Mouse (Mus musculus) heart, embryonic 11.5 days (tissue): ENCODE data around the gene Nucb1. TPM values are rescaled to one million over a fixed set of nuclear protein-coding genes. Genes with fewer than 3 reads are reported as not detected.

Experiments
- ATAC-seq: fragments of 200-750 bp; cut with Nextera tagmentation; replicated peaks from 2 replicates; pipeline ENCODE4 v1.8.0; 2017; ENCODE audit warnings: moderate library complexity; ENCODE audit not compliant: insufficient number of reproducible peaks, low FRiP score, low TSS enrichment
- H3K27ac ChIP-seq: fragments of 300-500 bp; sonication (generic); 2 replicates; pipeline ENCODE4 v1.5.1; 2014; ENCODE audit warnings: mild to moderate bottlenecking, low read depth, low read length
- H3K27me3 ChIP-seq: fragments of 300-500 bp; sonication (generic); 2 replicates; pipeline ENCODE4 v1.6.1; 2014; ENCODE audit warnings: mild to moderate bottlenecking, low read length, mixed read lengths; ENCODE audit not compliant: control insufficient read depth, insufficient read depth
- H3K36me3 ChIP-seq: fragments of 300-500 bp; sonication (generic); 2 replicates; pipeline ENCODE4 v1.6.1; 2014; ENCODE audit warnings: mild to moderate bottlenecking, low read length, moderate library complexity, mixed read lengths; ENCODE audit not compliant: control insufficient read depth, insufficient read depth
- H3K4me1 ChIP-seq: fragments of 300-500 bp; sonication (generic); 2 replicates; pipeline ENCODE4 v1.6.1; 2014; ENCODE audit warnings: low read length; ENCODE audit not compliant: control insufficient read depth, insufficient read depth
- H3K4me2 ChIP-seq: fragments of 300-500 bp; sonication (generic); 2 replicates; pipeline ENCODE4 v1.6.1; 2014; ENCODE audit warnings: mild to moderate bottlenecking, moderate library complexity
- H3K4me3 ChIP-seq: fragments of 300-500 bp; sonication (generic); 2 replicates; pipeline ENCODE4 v1.5.1; 2014; ENCODE audit warnings: low read depth, low read length
- H3K9ac ChIP-seq: fragments of 300-500 bp; sonication (generic); 2 replicates; pipeline ENCODE4 v1.6.1; 2014; ENCODE audit warnings: mild to moderate bottlenecking, low read depth, low read length, moderate library complexity
- H3K9me3 ChIP-seq: fragments of 300-500 bp; sonication (generic); replicated peaks from 2 replicates; pipeline ENCODE4 v1.6.1; 2016; ENCODE audit warnings: low read length; ENCODE audit not compliant: control insufficient read depth
- WGBS: fragments of 180-500 bp; shearing (Covaris S2); extraction: QIAGEN DNeasy Blood & Tissue Kit; methylation state at CpG from one replicate; pipeline ENCODE4 v1.1.7; 2014; ENCODE audit not compliant: insufficient replicate concordance; 5-methylcytosine and 5-hydroxymethylcytosine counted together
- polyA plus RNA-seq: library from polyadenylated mRNA; unstranded; fragments of >200 nt; fragmentation: Nextera tagmentation; extraction: Ambion mirVana; gene quantifications from 2 replicates; pipeline ENCODE4 v1.2.1, GENCODE M21; 2014

The Nucb1 gene
- polyA plus RNA-seq, 1 experiment from 2014 or later = 165 TPM

DNA sequence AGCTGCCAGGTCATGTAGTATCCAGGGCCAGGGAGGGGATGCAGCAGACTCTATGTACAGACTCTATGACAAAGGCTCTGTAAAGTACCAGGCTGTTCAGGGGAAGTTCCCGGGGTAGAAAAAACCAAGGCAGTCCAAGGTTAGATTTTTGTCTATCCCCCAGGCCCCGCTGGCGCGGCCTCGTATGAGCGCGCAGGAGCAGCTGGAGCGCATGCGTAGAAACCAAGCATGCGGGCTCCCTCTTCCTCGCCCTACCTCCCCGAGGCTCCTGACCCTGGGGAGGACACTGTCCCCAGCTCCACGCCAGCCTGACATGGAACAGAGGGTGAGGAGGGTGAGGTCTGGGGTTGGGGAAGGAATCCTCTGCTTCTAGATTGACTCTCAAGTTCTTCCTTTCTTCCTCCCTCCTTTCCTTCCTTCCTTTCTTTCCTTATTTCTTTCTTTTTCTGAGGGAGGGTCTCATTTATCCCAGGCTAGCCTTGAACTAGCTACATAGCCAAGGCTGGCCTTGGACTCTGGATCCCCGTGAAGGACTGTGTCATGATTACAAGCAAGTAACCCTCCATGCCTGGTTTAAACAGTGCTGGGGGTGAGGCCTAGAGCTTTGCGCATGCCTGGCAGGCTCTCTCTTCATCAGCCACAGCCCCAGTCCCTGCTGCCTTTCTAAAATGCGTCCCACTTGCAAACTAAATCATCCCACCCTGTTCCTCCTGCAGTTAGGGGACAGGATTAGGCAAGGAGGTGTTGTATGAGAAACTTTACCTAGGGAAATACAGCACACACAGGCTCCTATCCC lies 39.6 kb upstream of the Nucb1 start:
- Histone ChIP-seq H3K4me1 (no peaks in the 10 kb centered on the region), H3K9me3 (no peaks in the 10 kb centered on the region), H3K4me2 (no peak overlapping the region), H3K4me3 (no peak overlapping the region), H3K9ac (no peak overlapping the region), H3K27ac (no peak overlapping the region), H3K36me3 (no peaks in the 10 kb centered on the region), H3K27me3 (no peaks in the 10 kb centered on the region)
- WGBS = 89% methylated on average over 16 of the region's 16 CpGs
- ATAC-seq = no peak

DNA sequence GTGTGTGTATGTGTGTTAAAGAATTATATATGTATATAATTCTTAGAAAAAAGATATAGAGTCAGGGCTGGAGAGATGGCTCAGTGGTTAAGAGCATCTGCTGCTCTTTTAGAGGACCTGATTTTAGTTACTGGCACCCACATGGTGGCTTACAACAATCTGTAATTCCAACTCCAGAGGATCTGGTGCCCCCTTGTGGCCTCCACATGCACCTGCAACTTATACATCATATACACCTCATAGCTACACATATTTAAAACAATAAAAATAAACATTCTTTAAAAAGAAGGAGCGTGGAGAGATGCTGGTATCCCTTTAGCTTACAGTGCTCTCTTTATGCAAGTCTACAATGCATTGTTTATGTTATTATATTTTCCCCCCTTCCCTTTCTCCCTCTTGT lies 34.3 kb upstream of the Nucb1 start:
- Histone ChIP-seq H3K27ac (no peak overlapping the region), H3K27me3 (no peaks in the 10 kb centered on the region), H3K36me3 (no peaks in the 10 kb centered on the region), H3K9ac (no peak overlapping the region), H3K4me2 (no peak overlapping the region), H3K4me3 (no peak overlapping the region), H3K4me1 (no peaks in the 10 kb centered on the region), H3K9me3 (no peaks in the 10 kb centered on the region)
- ATAC-seq = no peak
- 77% methylated on average over 1 of the region's 1 CpGs for WGBS

DNA sequence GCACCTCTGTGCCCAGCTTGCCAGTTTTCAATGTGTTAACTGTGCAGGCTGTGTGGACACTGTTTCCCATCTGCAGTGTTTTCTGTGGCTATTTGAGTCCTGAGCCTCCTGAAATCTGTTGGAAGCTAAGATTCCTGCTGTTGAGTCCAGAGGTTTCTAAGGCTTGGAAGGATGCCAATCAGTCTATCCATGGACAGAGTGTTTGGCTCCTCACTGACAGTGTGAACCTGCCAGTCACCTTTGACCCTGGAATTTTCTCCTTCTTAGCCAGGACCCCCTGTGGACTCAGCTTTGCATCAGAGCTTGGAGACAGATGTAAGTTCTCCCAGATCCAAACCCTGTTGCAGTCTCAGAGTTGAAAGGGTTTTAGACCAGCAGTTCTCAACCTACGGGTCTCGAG lies 30.0 kb upstream of the Nucb1 start:
- no peak overlapping the region for H3K9ac ChIP-seq
- no peak overlapping the region for H3K27ac ChIP-seq
- no peaks in the 10 kb centered on the region for H3K36me3 ChIP-seq
- H3K4me2 ChIP-seq = no peak overlapping the region
- peaks cover 4% of the 10 kb centered on the region for H3K4me1 ChIP-seq
- no peak overlapping the region for H3K4me3 ChIP-seq
- H3K9me3 ChIP-seq = no peaks in the 10 kb centered on the region
- 72% methylated on average over 2 of the region's 2 CpGs for WGBS
- no peak for ATAC-seq
- no peaks in the 10 kb centered on the region for H3K27me3 ChIP-seq

DNA sequence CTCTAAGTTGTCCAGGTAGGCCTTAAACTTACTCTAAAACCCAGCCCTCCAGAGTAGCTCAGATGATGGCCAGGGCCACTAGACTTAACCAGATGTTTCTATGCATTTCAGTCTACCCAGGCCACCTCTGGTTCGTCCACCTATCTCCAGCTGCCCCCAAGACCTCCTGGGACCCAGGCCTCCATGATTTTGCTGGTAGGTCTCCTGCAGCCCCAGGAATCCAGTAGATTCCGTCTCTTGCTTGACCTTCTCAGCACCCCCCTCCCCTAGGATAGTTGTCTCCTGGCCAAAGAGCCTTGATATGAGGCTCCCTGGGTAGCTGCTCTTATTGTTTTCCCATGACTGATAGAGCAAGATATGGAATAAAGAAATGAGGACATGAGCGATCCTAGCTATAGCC lies 28.9 kb upstream of the Nucb1 start:
- Histone ChIP-seq H3K36me3 (no peaks in the 10 kb centered on the region), H3K4me2 (no peak overlapping the region), H3K4me1 (peaks cover 4% of the 10 kb centered on the region), H3K27me3 (no peaks in the 10 kb centered on the region), H3K4me3 (no peak overlapping the region), H3K27ac (no peak overlapping the region), H3K9ac (no peak overlapping the region), H3K9me3 (no peaks in the 10 kb centered on the region)
- ATAC-seq = no peak
- 77% methylated on average over 3 of the region's 3 CpGs for WGBS

DNA sequence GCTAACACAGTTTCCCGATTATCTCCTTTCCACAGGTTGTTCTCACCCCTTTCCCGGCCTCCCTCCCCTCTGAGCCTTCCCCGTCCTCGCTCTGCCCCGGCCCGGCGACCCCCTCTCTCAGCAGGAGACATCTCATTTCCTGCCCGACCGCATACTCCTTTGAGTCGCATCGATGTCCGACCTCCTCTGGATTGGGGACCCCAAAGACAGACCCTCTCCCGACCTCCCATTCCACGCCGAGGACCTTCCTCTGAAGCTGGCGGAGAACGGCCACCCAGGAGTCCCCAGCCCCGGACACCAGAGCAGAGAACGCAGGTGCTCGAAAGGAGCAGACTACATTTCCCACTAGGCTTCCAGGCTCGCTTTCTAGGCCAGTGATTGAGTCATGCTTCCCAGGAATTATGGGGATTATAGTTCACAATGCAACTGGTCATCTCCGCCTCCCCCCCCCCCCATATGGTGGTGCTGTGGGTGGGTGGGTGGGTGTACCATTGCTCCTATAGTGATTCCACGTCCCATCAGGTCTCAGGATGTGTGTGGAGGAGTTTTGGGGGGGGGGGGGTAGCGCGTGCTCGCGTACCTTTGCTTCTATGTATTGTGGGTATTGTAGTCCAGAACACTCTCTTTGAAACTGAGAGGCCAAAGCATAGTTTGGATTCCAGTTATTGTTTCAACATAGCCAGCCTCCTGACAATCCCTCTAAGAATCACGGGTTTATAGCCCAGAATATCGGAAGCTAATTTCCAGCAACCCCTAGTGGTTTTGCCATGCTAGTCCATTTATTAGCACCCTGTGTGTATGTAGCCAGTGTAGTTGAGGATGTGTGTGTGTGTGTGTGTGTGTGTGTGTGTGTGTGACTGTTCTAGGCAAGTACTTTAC lies 28.2 kb upstream of the Nucb1 start:
- peak; percentile 60; the same call in 1 of the 2 replicates for ATAC-seq
- Histone ChIP-seq H3K4me2 (peak overlapping the region; percentile 90), H3K27ac (no peak overlapping the region), H3K9me3 (no peaks in the 10 kb centered on the region), H3K4me3 (peak overlapping the region; percentile 55), H3K4me1 (peaks cover 4% of the 10 kb centered on the region), H3K9ac (peak overlapping the region; percentile 62), H3K27me3 (no peaks in the 10 kb centered on the region), H3K36me3 (no peaks in the 10 kb centered on the region)
- 4% methylated on average over 28 of the region's 29 CpGs for WGBS

DNA sequence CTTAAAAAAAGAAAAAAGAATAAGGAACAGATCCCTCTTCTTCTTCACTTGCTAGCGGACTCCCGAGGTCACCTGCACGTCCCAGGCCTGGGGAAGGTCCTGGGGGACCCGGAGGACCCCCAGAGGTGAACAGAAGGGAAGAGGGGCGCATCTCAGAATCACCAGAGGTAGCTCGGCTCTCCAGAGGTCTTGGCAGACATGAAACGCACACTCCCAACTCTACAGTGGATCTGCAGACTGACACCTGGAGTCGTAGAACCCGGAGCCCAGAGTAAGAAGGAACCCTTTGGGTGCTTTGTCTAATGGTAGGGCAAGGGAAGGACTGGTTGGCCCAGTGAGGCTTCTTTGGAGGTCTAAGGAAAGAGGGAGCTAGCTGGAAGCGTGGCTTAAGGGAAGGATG lies 27.4 kb upstream of the Nucb1 start:
- H3K4me3 ChIP-seq = peak overlapping the region; percentile 55
- H3K9ac ChIP-seq = peak overlapping the region; percentile 62; the same call in 1 of the 2 replicates
- 71% methylated on average over 10 of the region's 10 CpGs for WGBS
- H3K9me3 ChIP-seq = no peaks in the 10 kb centered on the region
- H3K4me1 ChIP-seq = peaks cover 4% of the 10 kb centered on the region
- H3K27ac ChIP-seq = no peak overlapping the region
- peak overlapping the region; percentile 90 for H3K4me2 ChIP-seq
- H3K27me3 ChIP-seq = no peaks in the 10 kb centered on the region
- H3K36me3 ChIP-seq = no peaks in the 10 kb centered on the region
- no peak for ATAC-seq

DNA sequence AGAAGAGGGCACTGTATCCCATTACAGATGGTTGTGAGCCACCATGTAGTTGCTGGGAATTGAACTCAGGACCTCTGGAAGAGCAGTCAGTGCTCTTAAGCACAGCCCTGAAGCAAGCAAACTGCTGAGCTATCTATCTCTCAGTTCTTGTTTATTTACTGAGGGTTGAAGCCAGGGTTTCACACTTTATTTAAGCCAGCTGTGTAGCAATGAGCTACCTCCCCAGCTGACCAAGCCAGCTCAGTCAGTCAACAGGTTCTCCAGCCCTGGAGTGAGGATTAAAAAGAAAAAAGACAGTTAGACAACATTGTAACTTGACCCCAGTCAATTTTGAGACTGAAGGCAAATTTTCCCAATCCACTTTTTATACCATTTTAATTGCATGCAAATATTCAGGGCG lies 25.5 kb upstream of the Nucb1 start:
- H3K27ac ChIP-seq = no peak overlapping the region
- ATAC-seq = no peak
- 73% methylated on average over 1 of the region's 1 CpGs for WGBS
- peaks cover 5% of the 10 kb centered on the region for H3K4me1 ChIP-seq
- H3K4me3 ChIP-seq = no peak overlapping the region
- H3K4me2 ChIP-seq = no peak overlapping the region
- H3K9me3 ChIP-seq = no peaks in the 10 kb centered on the region
- H3K27me3 ChIP-seq = no peaks in the 10 kb centered on the region
- no peak overlapping the region for H3K9ac ChIP-seq
- no peaks in the 10 kb centered on the region for H3K36me3 ChIP-seq

DNA sequence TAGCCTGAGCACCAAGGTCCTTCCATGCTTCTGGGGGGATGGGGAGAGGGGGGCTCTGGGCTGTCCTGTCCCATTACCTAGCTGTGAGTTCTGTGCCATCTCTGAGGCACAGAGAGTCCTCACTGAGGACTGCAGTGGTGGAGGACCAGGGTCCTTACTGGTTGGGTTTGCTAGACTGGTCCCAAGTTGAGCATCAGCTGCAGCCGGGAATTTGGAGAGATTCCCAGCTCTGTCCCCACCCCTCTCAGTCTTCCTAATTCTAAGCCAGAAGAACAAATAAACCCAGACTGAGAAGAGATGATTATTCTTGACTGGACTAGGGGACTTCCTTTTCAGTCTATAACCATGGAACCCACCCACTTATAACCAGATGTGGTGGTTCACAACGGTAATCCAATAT lies 20.4 kb upstream of the Nucb1 start:
- Histone ChIP-seq H3K9ac (no peak overlapping the region), H3K4me1 (peaks cover 14% of the 10 kb centered on the region), H3K27me3 (no peaks in the 10 kb centered on the region), H3K4me2 (no peak overlapping the region), H3K27ac (no peak overlapping the region), H3K9me3 (no peaks in the 10 kb centered on the region), H3K4me3 (no peak overlapping the region), H3K36me3 (no peaks in the 10 kb centered on the region)
- no peak for ATAC-seq
- WGBS = 82% methylated on average over 2 of the region's 2 CpGs
